Mouse (Mus musculus): Measurements from ENCODE around the gene Liph. TPM values are rescaled to one million over a fixed set of nuclear protein-coding genes. Genes with fewer than 3 reads are reported as not detected.
A peak's percentile ranks its signal among the peaks of the same experiment; 100 is the strongest.
"Not testable (repeated sequence)": the region's sequence is repeated elsewhere in the genome, so short reads cannot be mapped to it uniquely, and the experiment has no call there.

Liph gene
- polyA plus RNA-seq, 1 experiment from 2014 or later: 1.0 TPM

GRCm38 (mm10) chr16:21970536-21970935 lies 24.9 kb downstream of the Liph start:
- Histone ChIP-seq H3K4me2 (no peak overlapping the region), H3K9ac (no peak overlapping the region), H3K4me1 (peaks cover 8% of the 10 kb centered on the region; the same call in 1 of the 2 replicates), H3K9me3 (replicated peaks) (no peaks in the 10 kb centered on the region), H3K27ac (no peak overlapping the region), H3K27me3 (replicated peaks) (peaks cover 9% of the 10 kb centered on the region), H3K4me3 (no peak overlapping the region), H3K36me3 (no peaks in the 10 kb centered on the region)
- no peak for ATAC-seq
- 71% methylated on average over 6 of the region's 6 CpGs for WGBS (ENCODE audit: insufficient replicate concordance)

DNA sequence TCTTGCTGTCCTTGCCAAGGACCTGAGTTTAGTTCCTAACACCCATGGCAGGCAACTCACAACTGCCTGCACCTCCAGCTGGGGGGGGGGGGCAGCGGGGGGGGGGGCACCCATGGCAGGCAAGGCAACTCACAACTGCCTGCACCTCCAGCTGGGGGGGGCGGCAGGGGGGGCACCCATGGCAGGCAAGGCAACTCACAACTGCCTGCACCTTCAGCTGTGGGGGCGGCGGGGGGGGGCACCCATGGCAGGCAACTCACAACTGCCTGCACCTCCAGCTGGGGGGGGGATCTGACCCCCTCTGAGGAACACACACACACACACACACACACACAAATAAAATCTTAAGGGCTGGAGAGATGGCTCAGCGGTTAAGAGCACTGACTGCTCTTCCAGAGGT lies 25.6 kb downstream of the Liph start:
- Histone ChIP-seq H3K4me2 (no peak overlapping the region), H3K27me3 (replicated peaks) (0 out of 2 replicates have a peak, but pooled peaks cover 6% of the 10 kb centered on the region), H3K9me3 (replicated peaks) (no peaks in the 10 kb centered on the region), H3K27ac (no peak overlapping the region), H3K4me1 (peaks cover 8% of the 10 kb centered on the region; the same call in 1 of the 2 replicates), H3K9ac (no peak overlapping the region), H3K36me3 (no peaks in the 10 kb centered on the region), H3K4me3 (no peak overlapping the region)
- ATAC-seq: no peak
- WGBS (ENCODE audit: insufficient replicate concordance): 62% methylated on average over 5 of the region's 5 CpGs

DNA sequence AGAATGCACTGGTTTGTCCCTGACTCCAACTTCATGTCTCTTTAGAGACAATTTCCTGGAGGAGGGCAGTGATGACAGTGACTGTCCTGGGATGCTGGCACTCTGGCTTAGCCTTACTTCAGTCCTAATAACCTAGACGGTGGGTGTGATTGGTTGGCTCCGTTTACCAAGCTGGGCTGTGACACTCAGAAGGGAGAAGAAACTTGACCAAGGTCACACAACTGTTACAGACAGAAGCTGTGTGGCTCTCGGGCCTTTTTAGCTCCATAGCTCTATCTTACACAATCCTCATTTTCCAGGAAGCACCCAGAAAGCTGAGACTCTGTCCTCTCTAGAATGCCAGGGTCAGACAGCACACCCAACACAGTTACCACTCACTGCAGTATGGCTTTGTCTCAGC lies 29.9 kb downstream of the Liph start:
- H3K36me3 ChIP-seq: no peaks in the 10 kb centered on the region
- no peak overlapping the region for H3K4me3 ChIP-seq
- no peak for ATAC-seq
- no peak overlapping the region for H3K27ac ChIP-seq
- no peaks in the 10 kb centered on the region for H3K4me1 ChIP-seq
- H3K27me3 ChIP-seq (replicated peaks): peaks cover 6% of the 10 kb centered on the region; the same call in 1 of the 2 replicates
- 50% methylated on average over 3 of the region's 3 CpGs for WGBS (ENCODE audit: insufficient replicate concordance)
- H3K4me2 ChIP-seq: no peak overlapping the region
- no peak overlapping the region for H3K9ac ChIP-seq
- H3K9me3 ChIP-seq (replicated peaks): no peaks in the 10 kb centered on the region

- Histone ChIP-seq H3K27ac (no peak overlapping the region), H3K9ac (no peak overlapping the region), H3K27me3 (replicated peaks) (no peaks in the 10 kb centered on the region), H3K4me2 (no peak overlapping the region), H3K9me3 (replicated peaks) (no peaks in the 10 kb centered on the region), H3K36me3 (no peaks in the 10 kb centered on the region), H3K4me1 (no peaks in the 10 kb centered on the region), H3K4me3 (no peak overlapping the region)
- 66% methylated on average over 12 of the region's 12 CpGs for WGBS (ENCODE audit: insufficient replicate concordance)
- ATAC-seq: no peak
These were observed 39.9 kb downstream of the Liph start for GRCm38 (mm10) chr16:21955591-21955990.

GRCm38 (mm10) chr16:21946761-21947715 lies 48.4 kb downstream of the Liph start, which contains the start of gene Tmem41a:
Gene Tmem41a, minus strand, starts transcription at chr16:21947552.
- Histone ChIP-seq H3K36me3 (peaks cover 8% of the 10 kb centered on the region), H3K27ac (peak within 1 kb of the TSS; percentile 64), H3K4me3 (peak within 1 kb of the TSS; percentile 71), H3K4me2 (peak within 1 kb of the TSS; percentile 83), H3K4me1 (peaks cover 24% of the 10 kb centered on the region), H3K27me3 (replicated peaks) (peaks cover 6% of the 10 kb centered on the region; the same call in 1 of the 2 replicates), H3K9me3 (replicated peaks) (no peaks in the 10 kb centered on the region), H3K9ac (peak within 1 kb of the TSS; percentile 78)
- WGBS (ENCODE audit: insufficient replicate concordance): 1% methylated on average over 60 of the region's 63 CpGs
- ATAC-seq: peak; percentile 95

GRCm38 (mm10) chr16:21928471-21928870 lies 67.0 kb downstream of the Liph start:
- peaks cover 18% of the 10 kb centered on the region for H3K36me3 ChIP-seq
- 70% methylated on average over 13 of the region's 13 CpGs for WGBS (ENCODE audit: insufficient replicate concordance)
- ATAC-seq: no peak
- no peak overlapping the region for H3K27ac ChIP-seq
- no peak overlapping the region for H3K4me2 ChIP-seq
- no peak overlapping the region for H3K4me3 ChIP-seq
- no peaks in the 10 kb centered on the region for H3K4me1 ChIP-seq
- no peaks in the 10 kb centered on the region for H3K27me3 ChIP-seq (replicated peaks)
- no peak overlapping the region for H3K9ac ChIP-seq
- no peaks in the 10 kb centered on the region for H3K9me3 ChIP-seq (replicated peaks)

DNA sequence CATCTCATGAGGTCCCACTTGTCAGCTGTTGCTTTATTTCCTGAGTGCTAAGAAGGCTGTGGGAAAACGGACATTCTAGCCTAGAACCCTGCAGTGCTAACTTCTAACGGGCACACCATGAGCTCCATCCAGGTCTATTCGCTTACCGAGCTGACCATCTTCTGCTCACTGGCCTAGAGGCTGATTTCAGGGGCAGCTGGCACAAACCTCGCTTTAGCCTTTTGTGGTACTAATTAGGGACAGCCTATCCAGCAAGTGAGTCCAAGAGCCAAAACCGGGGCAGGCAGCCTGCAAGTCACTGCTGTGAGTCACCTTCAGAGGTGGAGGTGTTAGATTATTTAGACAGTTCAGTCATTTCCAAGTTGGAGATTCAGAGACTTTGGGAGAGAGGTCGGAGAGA lies 78.8 kb downstream of the Liph start:
- Histone ChIP-seq H3K4me3 (no peak overlapping the region), H3K9me3 (replicated peaks) (0 out of 2 replicates have a peak, but pooled peaks cover 3% of the 10 kb centered on the region), H3K4me1 (no peaks in the 10 kb centered on the region), H3K4me2 (no peak overlapping the region), H3K9ac (no peak overlapping the region), H3K27me3 (replicated peaks) (0 out of 2 replicates have a peak, but pooled peaks cover 4% of the 10 kb centered on the region), H3K27ac (no peak overlapping the region), H3K36me3 (no peaks in the 10 kb centered on the region; the same call in 1 of the 2 replicates)
- no peak for ATAC-seq
- 65% methylated on average over 7 of the region's 7 CpGs for WGBS (ENCODE audit: insufficient replicate concordance)

DNA sequence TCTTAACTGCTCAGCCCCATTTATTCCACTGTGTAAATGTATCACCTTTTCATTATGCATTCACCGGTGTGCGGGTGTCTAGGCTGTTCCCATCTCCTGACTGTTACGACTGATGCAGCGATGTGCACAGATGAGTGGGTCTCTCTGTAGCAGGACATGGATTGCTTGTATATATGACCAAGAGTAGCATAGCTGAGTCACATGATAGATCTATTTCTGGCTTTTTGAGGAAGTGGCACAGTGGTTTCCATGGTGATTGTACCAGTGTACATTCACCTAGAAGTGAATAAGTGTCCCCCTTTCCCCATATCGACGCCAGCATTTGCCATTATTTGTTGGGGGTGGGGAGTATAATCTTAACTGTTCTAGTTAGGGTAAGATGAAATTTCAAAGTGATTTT lies 82.1 kb downstream of the Liph start:
- Histone ChIP-seq H3K27me3 (replicated peaks) (no peaks in the 10 kb centered on the region), H3K9me3 (replicated peaks) (0 out of 2 replicates have a peak, but pooled peaks cover under 1% of the 10 kb centered on the region), H3K9ac (no peak overlapping the region), H3K36me3 (no peaks in the 10 kb centered on the region; the same call in 1 of the 2 replicates), H3K4me2 (no peak overlapping the region), H3K27ac (no peak overlapping the region), H3K4me3 (no peak overlapping the region), H3K4me1 (no peaks in the 10 kb centered on the region)
- WGBS (ENCODE audit: insufficient replicate concordance): 58% methylated on average over 6 of the region's 6 CpGs
- no peak for ATAC-seq

DNA sequence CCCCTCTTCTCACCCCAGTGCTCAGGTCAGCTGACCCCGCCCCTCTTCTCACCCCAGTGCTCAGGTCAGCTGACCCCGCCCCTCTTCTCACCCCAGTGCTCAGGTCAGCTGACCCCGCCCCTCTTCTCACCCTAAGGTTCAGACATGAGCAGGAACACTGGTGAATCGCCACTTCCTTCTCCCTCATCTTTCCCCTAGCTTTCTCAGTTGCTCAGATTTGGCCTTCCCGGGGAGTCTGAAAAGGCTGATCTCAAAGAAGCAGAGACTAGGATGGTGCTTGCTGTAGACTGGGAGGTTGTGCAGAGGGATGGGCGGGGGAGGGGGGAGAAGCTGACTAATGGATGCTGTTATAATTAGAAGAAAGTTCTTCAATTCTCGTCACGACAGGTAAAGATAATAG lies 86.6 kb downstream of the Liph start:
- not testable (repeated sequence) for H3K9ac ChIP-seq; H3K9me3 ChIP-seq (replicated peaks); ATAC-seq; H3K36me3 ChIP-seq; H3K27me3 ChIP-seq (replicated peaks); H3K27ac ChIP-seq; H3K4me1 ChIP-seq; H3K4me2 ChIP-seq; H3K4me3 ChIP-seq
- WGBS (ENCODE audit: insufficient replicate concordance): 45% methylated on average over 6 of the region's 8 CpGs

DNA sequence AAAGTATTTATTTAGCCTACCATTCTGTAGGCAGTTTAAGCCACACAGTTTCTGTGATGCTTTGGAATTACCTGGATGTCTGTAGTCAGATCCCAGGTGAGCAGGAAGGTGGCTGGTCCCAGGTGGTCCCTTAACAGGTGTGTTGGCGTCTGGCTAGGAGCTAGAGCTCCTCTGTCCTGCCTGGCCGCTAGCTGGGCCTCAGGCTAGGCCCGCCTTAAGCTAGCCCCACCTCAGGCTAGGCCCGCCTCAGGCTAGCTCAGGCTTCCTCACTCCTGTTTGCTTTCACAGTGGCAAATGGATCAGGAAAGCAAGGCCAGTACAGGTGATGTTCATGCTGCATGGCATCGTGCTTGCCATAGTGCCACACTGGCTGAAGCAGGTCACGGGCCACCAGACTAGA lies 88.6 kb downstream of the Liph start:
- Histone ChIP-seq H3K27me3 (replicated peaks) (no peaks in the 10 kb centered on the region), H3K4me2 (no peak overlapping the region), H3K4me1 (no peaks in the 10 kb centered on the region), H3K4me3 (no peak overlapping the region), H3K27ac (no peak overlapping the region), H3K9me3 (replicated peaks) (no peaks in the 10 kb centered on the region), H3K36me3 (no peaks in the 10 kb centered on the region), H3K9ac (no peak overlapping the region)
- no peak for ATAC-seq
- 74% methylated on average over 6 of the region's 6 CpGs for WGBS (ENCODE audit: insufficient replicate concordance)

DNA sequence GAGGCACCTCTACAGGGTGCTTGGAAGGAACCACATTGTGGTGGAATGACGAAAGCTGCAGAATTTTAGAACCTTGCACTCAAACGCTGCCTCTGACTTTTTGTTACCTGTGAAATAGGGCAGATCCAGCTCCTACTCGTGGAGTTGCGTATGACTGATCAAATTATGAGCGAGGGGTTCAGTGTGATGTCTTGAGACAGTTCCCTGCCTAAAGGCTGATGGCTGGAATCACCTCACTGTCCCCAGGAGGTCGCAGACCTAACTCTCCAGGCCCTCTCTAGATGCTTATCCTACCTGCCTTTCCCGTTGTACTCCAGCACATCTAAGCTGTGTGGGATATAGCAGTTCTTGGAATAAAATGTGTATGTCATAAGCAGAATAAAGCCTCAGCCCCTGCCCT lies 89.5 kb downstream of the Liph start:
- Histone ChIP-seq H3K4me1 (no peaks in the 10 kb centered on the region), H3K36me3 (no peaks in the 10 kb centered on the region), H3K9me3 (replicated peaks) (no peaks in the 10 kb centered on the region), H3K4me2 (no peak overlapping the region), H3K4me3 (no peak overlapping the region), H3K27ac (no peak overlapping the region), H3K9ac (no peak overlapping the region), H3K27me3 (replicated peaks) (no peaks in the 10 kb centered on the region)
- no peak for ATAC-seq
- WGBS (ENCODE audit: insufficient replicate concordance): 75% methylated on average over 7 of the region's 7 CpGs

GRCm38 (mm10) chr16:21904636-21905035 lies 90.8 kb downstream of the Liph start:
- Histone ChIP-seq H3K4me2 (no peak overlapping the region), H3K4me1 (no peaks in the 10 kb centered on the region), H3K27ac (no peak overlapping the region), H3K27me3 (replicated peaks) (no peaks in the 10 kb centered on the region), H3K9me3 (replicated peaks) (no peaks in the 10 kb centered on the region), H3K36me3 (no peaks in the 10 kb centered on the region), H3K4me3 (no peak overlapping the region), H3K9ac (no peak overlapping the region)
- ATAC-seq: no peak
- 75% methylated on average over 10 of the region's 10 CpGs for WGBS (ENCODE audit: insufficient replicate concordance)
